Mouse (Mus musculus): ENCODE results near the gene Cfap73. TPM values are rescaled to one million over a fixed set of nuclear protein-coding genes. Genes with fewer than 3 reads are reported as not detected.

The Cfap73 gene
- polyA plus RNA-seq, 1 experiment, result not detected

GRCm38 (mm10) chr5:120621846-120622197 is 12.2 kb downstream of the Cfap73 start:
- Histone ChIP-seq H3K4me1 (ENCODE audit: control insufficient read depth) (peaks cover 3% of the 10 kb centered on the region), H3K27me3 (ENCODE audit: control insufficient read depth) (no peaks in the 10 kb centered on the region), H3K9me3 (ENCODE audit: control insufficient read depth, low read length) (no peaks in the 10 kb centered on the region), H3K36me3 (ENCODE audit: control insufficient read depth) (peaks cover 99% of the 10 kb centered on the region), H3K4me3 (replicated peaks) (no peak overlapping the region)
- TF ChIP-seq TAL1 (IDR thresholded peaks at IDR 0.05; ENCODE audit: low read length) (no peak), GATA1 (IDR thresholded peaks at IDR 0.05; ENCODE audit: low read length) (no peak)

DNA sequence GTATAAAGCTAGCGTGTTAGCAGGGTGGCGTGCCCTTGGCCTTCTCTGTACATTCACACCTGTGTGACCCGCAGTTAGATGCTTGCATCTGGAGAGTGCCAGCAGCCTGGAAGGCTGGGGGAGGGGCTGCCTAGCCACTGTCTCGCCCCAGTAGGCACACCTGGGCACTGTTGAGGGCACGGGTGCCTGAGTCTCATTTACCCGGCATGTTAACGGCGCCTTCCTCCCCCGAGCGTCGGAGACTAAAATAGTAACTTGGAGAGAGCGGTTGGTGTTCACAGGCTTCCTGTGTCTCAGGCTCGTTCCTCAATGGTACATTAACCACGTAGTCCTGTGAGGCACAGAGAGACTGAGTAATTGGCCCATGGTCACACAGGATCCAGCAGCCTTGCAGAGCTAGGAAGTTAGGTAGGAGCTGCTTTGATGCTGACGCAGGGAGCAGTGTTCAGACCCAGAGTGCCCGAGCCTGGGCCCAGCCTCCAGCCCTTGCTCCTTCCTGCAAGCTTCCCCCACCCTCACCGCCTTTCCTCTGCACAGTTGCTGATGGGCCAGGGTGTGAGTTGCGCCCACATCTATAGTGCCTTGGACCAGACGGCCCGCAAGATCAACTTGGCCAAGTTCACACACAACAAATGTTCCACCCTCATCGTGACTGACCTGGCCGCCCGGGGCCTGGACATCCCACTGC is 12.8 kb downstream of the Cfap73 start:
- H3K4me1 ChIP-seq (ENCODE audit: control insufficient read depth), result peaks cover 4% of the 10 kb centered on the region
- peaks cover under 1% of the 10 kb centered on the region for H3K9me3 ChIP-seq (ENCODE audit: control insufficient read depth, low read length)
- H3K4me3 ChIP-seq (replicated peaks), result no peak overlapping the region
- TF ChIP-seq GATA1 (IDR thresholded peaks at IDR 0.05; ENCODE audit: low read length) (no peak), TAL1 (IDR thresholded peaks at IDR 0.05; ENCODE audit: low read length) (no peak)
- H3K27me3 ChIP-seq (ENCODE audit: control insufficient read depth), result no peaks in the 10 kb centered on the region
- H3K36me3 ChIP-seq (ENCODE audit: control insufficient read depth), result peaks cover 99% of the 10 kb centered on the region

DNA sequence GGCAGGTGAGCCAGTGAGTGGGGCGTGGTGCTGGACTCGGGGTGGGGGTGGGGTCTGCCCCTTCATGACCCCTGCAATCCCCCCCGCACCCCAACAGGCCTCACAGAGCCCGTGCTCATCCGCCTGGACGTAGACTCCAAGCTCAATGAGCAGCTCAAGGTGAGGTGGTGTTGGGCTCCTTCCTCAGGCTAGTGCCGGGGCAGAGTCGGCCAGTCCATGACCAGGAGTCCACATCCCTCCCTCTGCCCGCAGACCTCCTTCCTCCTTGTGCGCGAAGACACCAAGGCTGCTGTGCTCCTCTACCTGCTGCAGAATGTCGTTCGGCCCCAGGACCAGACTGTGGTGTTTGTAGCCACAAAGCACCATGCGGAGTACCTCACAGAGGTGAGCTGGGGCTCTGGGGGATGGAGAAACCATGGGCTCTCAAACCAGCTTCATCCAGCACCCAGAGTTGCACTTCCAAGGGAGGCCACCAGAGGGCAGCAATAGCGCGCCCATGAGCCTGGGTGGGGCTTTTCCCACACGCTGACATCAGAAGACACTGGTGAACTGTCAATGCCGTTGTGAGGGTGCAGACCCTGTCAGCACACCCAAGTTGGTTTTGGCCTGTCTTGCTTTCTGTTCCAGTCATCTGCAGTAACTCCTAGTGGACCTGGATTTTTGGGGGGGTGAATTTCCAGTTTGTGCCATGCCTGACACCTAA is 13.5 kb downstream of the Cfap73 start:
- H3K9me3 ChIP-seq (ENCODE audit: control insufficient read depth, low read length), result peaks cover 7% of the 10 kb centered on the region
- no peaks in the 10 kb centered on the region for H3K27me3 ChIP-seq (ENCODE audit: control insufficient read depth)
- peaks cover 4% of the 10 kb centered on the region for H3K4me1 ChIP-seq (ENCODE audit: control insufficient read depth)
- peaks cover 98% of the 10 kb centered on the region for H3K36me3 ChIP-seq (ENCODE audit: control insufficient read depth)
- TF ChIP-seq TAL1 (IDR thresholded peaks at IDR 0.05; ENCODE audit: low read length), result no peak
- no peak for TF ChIP-seq GATA1 (IDR thresholded peaks at IDR 0.05; ENCODE audit: low read length)
- H3K4me3 ChIP-seq (replicated peaks), result no peak overlapping the region

DNA sequence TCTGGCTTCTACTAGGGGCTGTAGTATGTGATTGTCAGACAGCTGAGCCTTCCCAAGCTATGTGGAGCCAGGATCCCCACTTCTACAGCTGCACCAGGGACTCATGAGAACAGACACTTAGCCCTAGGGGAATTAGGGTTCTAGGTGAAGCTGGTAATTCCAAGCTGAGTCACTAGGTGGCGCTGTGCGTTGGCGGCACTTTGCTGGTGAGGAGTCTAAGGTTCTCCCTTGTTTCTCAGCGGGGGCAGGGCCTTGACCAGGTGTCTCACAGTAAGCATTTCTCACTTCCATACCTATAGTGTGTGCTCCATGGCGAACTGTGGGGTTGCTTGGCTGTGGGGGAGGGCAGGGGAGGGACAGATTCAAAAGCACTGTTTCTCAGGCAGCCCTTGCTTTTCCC is 14.8 kb downstream of the Cfap73 start:
- Histone ChIP-seq H3K4me1 (ENCODE audit: control insufficient read depth) (peaks cover 8% of the 10 kb centered on the region), H3K9me3 (ENCODE audit: control insufficient read depth, low read length) (peaks cover 7% of the 10 kb centered on the region), H3K27me3 (ENCODE audit: control insufficient read depth) (no peaks in the 10 kb centered on the region), H3K4me3 (replicated peaks) (no peak overlapping the region), H3K36me3 (ENCODE audit: control insufficient read depth) (peaks cover 91% of the 10 kb centered on the region)
- no peak for TF ChIP-seq GATA1 (IDR thresholded peaks at IDR 0.05; ENCODE audit: low read length)
- no peak for TF ChIP-seq TAL1 (IDR thresholded peaks at IDR 0.05; ENCODE audit: low read length)

GRCm38 (mm10) chr5:120618778-120619177 is 15.3 kb downstream of the Cfap73 start:
- no peak overlapping the region for H3K4me3 ChIP-seq (replicated peaks)
- peaks cover 12% of the 10 kb centered on the region for H3K4me1 ChIP-seq (ENCODE audit: control insufficient read depth)
- peaks cover 87% of the 10 kb centered on the region for H3K36me3 ChIP-seq (ENCODE audit: control insufficient read depth)
- no peak for TF ChIP-seq TAL1 (IDR thresholded peaks at IDR 0.05; ENCODE audit: low read length)
- H3K9me3 ChIP-seq (ENCODE audit: control insufficient read depth, low read length), result peaks cover 7% of the 10 kb centered on the region
- H3K27me3 ChIP-seq (ENCODE audit: control insufficient read depth), result no peaks in the 10 kb centered on the region

- no peaks in the 10 kb centered on the region for H3K27me3 ChIP-seq (ENCODE audit: control insufficient read depth)
- peaks cover 60% of the 10 kb centered on the region for H3K36me3 ChIP-seq (ENCODE audit: control insufficient read depth)
Measured at GRCm38 (mm10) chr5:120615903-120616302, 18.1 kb downstream of the Cfap73 start.

GRCm38 (mm10) chr5:120612822-120613604 is 21.0 kb downstream of the Cfap73 start:
- H3K27me3 ChIP-seq (ENCODE audit: control insufficient read depth), result no peaks in the 10 kb centered on the region
- peaks cover 42% of the 10 kb centered on the region for H3K4me1 ChIP-seq (ENCODE audit: control insufficient read depth)
- peak overlapping the region; percentile 72 for H3K4me3 ChIP-seq (replicated peaks)
- H3K36me3 ChIP-seq (ENCODE audit: control insufficient read depth), result peaks cover 51% of the 10 kb centered on the region
- peaks cover 7% of the 10 kb centered on the region for H3K9me3 ChIP-seq (ENCODE audit: control insufficient read depth, low read length)
- TF ChIP-seq GATA1 (IDR thresholded peaks at IDR 0.05; ENCODE audit: low read length), result no peak; the same call in 1 of the 2 replicates
- no peak for TF ChIP-seq TAL1 (IDR thresholded peaks at IDR 0.05; ENCODE audit: low read length)

More at GRCm38 (mm10) chr5:120615903-120616302, 18.1 kb downstream of the Cfap73 start:
- no peak overlapping the region for H3K4me3 ChIP-seq (replicated peaks)
- peaks cover 7% of the 10 kb centered on the region for H3K9me3 ChIP-seq (ENCODE audit: control insufficient read depth, low read length)
- TF ChIP-seq TAL1 (IDR thresholded peaks at IDR 0.05; ENCODE audit: low read length), result no peak
- TF ChIP-seq GATA1 (IDR thresholded peaks at IDR 0.05; ENCODE audit: low read length), result no peak
- peaks cover 35% of the 10 kb centered on the region for H3K4me1 ChIP-seq (ENCODE audit: control insufficient read depth)

DNA sequence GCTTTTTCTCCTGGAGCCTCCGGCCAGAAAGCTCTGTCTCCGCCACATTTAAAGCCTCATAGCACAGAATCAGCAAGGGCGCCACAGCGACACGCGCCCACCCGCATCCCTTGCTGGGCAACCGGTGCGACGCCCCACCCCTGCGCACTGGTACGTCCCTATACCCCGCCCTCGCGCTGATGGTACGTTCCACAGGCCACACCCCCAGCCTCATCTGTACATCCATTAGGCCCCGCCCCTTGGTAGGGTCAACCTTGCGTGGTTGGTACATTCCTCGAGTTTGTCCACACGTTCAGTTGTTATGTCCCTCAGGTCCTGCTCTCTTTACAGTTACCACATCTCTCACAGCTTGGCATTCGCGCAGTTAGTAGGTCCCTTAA is 21.6 kb downstream of the Cfap73 start, which contains the start of the genes Rita1 and Ddx54:
Gene Rita1 (minus strand): TSS at position 148 of the 380 bp plus-strand sequence.
Gene Ddx54 (plus strand): TSS at position 298 of the 380 bp plus-strand sequence.
- H3K9me3 ChIP-seq (ENCODE audit: control insufficient read depth, low read length), result peaks cover 7% of the 10 kb centered on the region
- H3K27me3 ChIP-seq (ENCODE audit: control insufficient read depth), result no peaks in the 10 kb centered on the region
- peak within 1 kb of the TSS; percentile 72 for H3K4me3 ChIP-seq (replicated peaks)
- peaks cover 42% of the 10 kb centered on the region for H3K4me1 ChIP-seq (ENCODE audit: control insufficient read depth)
- peaks cover 46% of the 10 kb centered on the region for H3K36me3 ChIP-seq (ENCODE audit: control insufficient read depth)
- no peak for TF ChIP-seq TAL1 (IDR thresholded peaks at IDR 0.05; ENCODE audit: low read length)

DNA sequence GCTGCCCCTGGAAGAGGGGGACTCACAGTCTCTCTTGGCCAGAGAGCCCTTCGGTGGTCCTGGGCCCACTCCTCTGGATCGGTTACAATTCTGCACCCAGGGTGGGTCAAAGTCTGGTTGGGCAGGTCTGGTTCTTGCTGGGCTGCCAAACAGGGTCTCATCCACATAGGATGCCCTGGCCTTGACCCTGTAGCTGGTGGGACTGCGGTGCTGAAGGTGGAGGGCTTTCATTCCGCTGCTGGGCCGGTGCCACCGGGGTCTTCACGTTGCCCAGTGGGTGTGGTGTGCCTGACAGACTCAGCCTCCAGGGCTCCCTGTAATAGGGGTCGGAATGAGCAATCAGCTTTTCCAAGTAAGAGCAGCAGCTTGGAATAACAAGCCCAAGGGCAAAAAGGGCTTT is 22.6 kb downstream of the Cfap73 start:
- Histone ChIP-seq H3K4me3 (replicated peaks) (peak overlapping the region; percentile 72), H3K36me3 (ENCODE audit: control insufficient read depth) (peaks cover 36% of the 10 kb centered on the region), H3K27me3 (ENCODE audit: control insufficient read depth) (no peaks in the 10 kb centered on the region), H3K4me1 (ENCODE audit: control insufficient read depth) (peaks cover 45% of the 10 kb centered on the region), H3K9me3 (ENCODE audit: control insufficient read depth, low read length) (peaks cover 7% of the 10 kb centered on the region)
- TF ChIP-seq TAL1 (IDR thresholded peaks at IDR 0.05; ENCODE audit: low read length) (no peak), GATA1 (IDR thresholded peaks at IDR 0.05; ENCODE audit: low read length) (no peak)
